Mouse (Mus musculus): Measurements from ENCODE around the gene Zfp366. TPM values are rescaled to one million over a fixed set of nuclear protein-coding genes. Genes with fewer than 3 reads are reported as not detected.

Gene Zfp366
- total RNA-seq, 2 experiments from 2014 or later = 3.5 to 4.3 TPM

DNA sequence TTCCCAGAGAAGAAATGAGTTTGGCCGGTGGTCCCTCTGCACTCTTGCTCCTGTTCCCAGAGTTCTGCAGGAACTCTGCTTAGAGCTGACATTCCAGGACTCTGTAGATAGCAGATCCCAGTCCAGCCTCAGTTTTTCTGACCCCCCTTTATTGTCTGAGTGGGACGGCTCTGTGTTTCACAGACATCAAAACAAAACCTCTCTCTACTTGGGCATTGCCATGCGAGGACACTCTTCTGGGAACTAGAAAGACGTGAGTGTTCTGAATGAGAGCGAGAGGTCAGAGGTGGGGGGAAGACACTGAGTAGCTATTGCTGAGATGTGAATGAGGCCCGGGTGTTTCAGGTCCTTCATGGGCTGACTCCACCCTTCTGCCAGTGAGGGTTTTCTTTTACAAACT, 55.1 kb downstream of the Zfp366 start:
- intact Hi-C loops (cut with DNase I) = no loop called here

GRCm38 (mm10) chr13:99241984-99242383, 57.4 kb downstream of the Zfp366 start:
- no peak for DNase-seq (ENCODE audit: low spot score in 2 of 2)
- intact Hi-C loops (cut with DNase I) = no loop called here

More for the DNA sequence above, 55.1 kb downstream of the Zfp366 start:
- no peak for DNase-seq (ENCODE audit: low spot score in 2 of 2)

DNA sequence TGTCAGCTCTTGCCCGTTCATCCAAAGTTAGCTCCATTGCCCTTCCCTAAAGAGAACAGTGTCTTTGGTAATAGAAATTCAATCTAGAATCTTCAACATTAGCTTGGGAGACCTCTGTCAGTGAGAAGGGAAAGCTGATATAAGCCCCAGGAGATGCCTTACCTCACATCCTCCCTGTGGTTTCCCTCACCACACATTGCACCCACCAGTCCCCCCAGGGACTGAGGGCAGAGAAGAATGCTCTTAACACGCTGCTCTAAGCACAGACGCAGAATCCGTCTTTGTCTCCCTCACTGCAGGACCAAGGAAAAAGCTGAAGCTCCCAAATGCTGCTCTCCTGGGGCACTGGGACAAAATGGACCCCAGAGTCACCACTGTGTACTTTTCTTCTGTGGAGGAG, 58.3 kb downstream of the Zfp366 start:
- no peak for DNase-seq (ENCODE audit: low spot score in 2 of 2)
- intact Hi-C loops (cut with DNase I) = no loop called here

GRCm38 (mm10) chr13:99243831-99244230, 59.2 kb downstream of the Zfp366 start:
- intact Hi-C loops (cut with DNase I) = no loop called here
- no peak for DNase-seq (ENCODE audit: low spot score in 2 of 2)

- no peak for DNase-seq (ENCODE audit: low spot score in 2 of 2)
- intact Hi-C loops (cut with DNase I) = no loop called here
Measured at GRCm38 (mm10) chr13:99244471-99244870, 59.8 kb downstream of the Zfp366 start.

DNA sequence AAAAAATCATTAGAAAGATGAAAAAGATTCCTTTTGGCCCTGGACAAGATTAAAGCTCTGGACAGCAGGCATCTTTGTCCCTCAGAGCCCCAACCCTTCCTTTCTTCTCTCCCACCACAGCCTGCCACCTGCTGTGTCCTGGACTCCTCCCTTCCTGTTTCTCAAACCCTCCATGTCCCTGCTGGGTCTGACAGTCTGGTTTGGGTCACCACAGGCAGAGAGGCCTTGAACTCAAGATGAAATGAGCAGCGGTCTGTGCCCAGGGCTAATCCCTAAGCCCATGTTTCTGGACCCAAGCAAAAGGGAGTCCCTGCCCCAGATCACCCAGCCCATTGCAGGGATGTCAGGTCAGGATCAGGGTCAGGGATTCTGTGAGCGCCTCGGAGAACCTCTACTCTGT, 60.3 kb downstream of the Zfp366 start:
- intact Hi-C loops (cut with DNase I) = no loop called here
- DNase-seq (ENCODE audit: low spot score in 2 of 2) = no peak

DNA sequence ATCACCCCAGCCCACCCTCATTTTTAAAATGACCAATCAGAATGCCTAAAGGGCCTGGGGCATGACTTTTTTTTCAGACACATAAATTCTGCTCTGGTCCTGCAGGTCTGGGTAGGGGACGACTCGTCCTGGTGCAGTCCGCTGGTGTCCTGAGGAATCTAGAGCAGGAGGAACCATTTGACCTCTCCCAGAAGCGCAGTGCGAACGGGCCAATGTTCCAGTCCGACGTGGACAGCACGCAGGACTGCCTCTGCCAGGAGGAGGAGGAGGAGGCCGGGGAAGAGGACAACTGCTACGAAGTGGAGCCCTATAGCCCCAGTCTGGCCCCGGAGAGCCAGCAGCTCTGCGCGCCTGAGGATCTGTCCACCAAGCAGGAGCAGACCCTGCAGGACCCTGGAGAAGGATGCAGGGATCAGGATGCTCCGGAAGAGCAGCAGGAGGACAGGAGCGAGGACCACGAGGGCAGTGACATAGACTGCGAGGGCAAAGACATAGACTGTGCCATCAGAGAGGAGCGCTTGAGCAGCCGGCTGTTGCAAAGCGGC, 61.4 kb downstream of the Zfp366 start:
- intact Hi-C loops (cut with DNase I) = no loop called here
- DNase-seq (ENCODE audit: low spot score in 2 of 2) = no peak

- no peak for DNase-seq (ENCODE audit: low spot score in 2 of 2)
- intact Hi-C loops (cut with DNase I) = no loop called here
Measured at GRCm38 (mm10) chr13:99250806-99251205, 66.2 kb downstream of the Zfp366 start.

DNA sequence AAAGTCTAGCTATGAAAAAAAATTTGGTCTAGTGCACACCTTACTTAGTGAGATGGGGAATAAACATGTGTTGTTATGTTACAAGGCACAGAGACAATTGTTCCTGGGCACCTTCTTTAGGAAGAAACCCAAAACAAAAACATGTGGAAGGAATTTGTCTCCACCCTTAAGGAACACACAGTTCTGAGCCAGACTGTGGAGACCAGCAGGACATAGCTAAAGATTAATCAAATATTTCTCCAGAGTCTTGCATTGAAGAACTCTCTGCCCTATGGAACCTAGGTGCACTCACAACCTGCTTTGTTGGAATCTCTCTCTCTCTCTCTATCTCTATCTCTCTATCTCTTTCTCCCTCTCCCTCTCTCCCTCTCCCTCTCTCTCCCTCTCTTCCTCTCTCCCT, 69.6 kb downstream of the Zfp366 start:
- intact Hi-C loops (cut with DNase I) = no loop called here
- DNase-seq (ENCODE audit: low spot score in 2 of 2) = no peak

DNA sequence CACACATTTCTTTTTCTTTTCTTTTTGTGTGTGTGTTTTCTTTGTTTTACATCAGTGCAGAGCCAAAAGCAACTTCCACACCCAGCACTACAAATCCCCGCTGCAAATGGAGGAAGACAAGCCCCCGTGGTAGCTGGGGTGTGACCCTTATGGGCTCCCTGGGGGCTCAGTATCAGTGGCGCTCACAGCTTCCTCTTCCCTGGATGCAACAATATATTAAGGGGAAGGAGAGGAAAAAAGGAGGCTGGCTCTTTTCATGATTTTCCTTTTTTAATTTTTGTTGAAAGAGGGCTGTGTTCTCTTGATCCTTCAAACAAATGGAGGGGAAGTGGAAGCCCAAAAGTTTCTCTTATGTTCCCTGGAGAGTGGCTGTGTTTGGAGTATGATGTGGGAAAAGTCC, 70.2 kb downstream of the Zfp366 start:
- DNase-seq (ENCODE audit: low spot score in 2 of 2) = no peak
- intact Hi-C loops (cut with DNase I) = no loop called here

DNA sequence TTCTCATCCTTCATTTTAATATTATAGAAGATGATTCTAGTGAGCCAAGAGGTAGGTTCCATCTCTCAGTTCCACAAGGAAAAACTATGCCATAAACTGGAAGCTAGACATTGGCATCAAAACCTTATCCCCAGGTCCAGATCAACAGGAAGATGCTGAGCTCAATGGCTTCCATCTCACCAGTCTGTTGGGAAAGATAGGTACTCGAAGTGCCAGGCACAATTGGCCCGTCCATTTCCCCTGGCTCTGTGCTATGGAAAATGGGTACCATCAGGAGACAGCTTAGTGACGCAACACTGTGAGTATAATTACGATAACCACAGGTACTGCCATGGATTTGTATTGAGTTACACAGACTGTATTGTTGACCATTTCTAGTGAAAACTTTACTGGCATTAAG, 72.3 kb downstream of the Zfp366 start:
- intact Hi-C loops (cut with DNase I) = no loop called here

DNA sequence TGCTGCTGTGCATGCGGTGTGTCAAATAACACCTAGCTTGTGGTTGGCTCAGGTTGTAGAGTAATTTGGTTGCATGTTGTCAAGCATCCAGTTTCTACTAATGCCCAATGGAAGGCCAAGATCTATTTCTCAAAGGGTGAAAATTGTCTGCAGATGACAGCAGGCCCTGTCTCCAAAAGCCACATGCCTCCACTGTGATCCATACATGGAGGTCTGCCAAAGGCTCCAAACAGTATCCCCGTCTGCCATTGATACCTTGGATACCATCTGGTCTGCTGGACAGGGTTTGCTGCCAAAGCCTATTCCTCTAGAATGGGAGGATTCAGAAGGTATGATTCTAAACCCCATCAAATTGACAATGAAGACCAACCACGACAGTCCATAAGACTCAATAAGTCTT, 74.1 kb downstream of the Zfp366 start:
- intact Hi-C loops (cut with DNase I) = no loop called here
- DNase-seq (ENCODE audit: low spot score in 2 of 2) = no peak

More for the DNA sequence above, 72.3 kb downstream of the Zfp366 start:
- no peak for DNase-seq (ENCODE audit: low spot score in 2 of 2)

- peak in 1 of 2 experiments; percentile 24 for DNase-seq (ENCODE audit: low spot score in 2 of 2)
- intact Hi-C loops (cut with DNase I) = no loop called here
Measured at GRCm38 (mm10) chr13:99259502-99260174, 75.0 kb downstream of the Zfp366 start.

DNA sequence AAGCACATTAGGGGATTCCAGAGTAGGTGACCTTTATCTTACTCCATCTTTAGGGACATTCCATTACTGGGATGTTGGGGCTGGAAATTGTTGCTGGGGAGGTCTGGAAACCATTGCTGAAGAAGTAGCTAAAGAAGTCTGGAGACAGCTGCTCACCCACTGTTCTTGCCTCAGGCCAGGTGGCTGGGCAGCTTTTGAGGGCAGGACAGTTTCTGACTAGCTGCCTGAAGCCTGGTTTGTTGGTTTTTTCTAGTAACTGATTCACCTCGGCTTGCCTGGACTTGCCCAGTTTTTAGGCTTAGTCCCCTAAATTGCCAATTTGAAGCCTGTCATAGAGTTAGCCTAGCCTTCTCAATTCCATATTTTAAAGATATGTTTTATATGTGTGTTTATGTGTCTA, 77.8 kb downstream of the Zfp366 start:
- DNase-seq (ENCODE audit: low spot score in 2 of 2) = no peak
- intact Hi-C loops (cut with DNase I) = no loop called here

DNA sequence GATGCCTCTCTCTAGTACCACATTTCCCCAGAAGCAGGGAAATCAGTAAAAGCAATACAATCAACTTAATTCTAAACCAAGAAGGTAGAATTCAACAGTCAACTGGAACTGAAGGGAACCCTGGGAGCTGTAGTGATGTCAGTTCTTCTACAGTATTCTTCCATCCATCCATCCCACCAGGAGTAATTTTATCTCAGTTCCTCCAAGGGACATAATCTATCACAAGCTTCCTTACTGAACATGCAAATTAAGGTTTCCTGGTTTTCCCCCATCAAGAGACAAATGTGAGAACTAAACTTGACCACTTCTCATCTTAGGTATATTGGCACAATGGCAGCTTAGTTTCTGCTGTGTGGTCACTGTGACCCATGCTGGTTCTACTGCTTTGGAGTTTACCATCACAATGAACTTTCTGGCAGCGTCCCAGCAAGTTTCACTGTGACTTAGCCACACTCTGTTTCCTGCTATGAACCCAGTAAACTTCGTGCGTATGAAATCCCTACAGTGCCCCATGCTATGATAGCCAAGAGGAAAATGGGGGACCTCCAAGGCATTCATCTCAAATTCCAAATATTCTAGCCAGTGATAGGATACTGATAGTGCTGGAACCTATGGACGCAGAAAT, 78.6 kb downstream of the Zfp366 start:
- intact Hi-C loops (cut with DNase I) = no loop called here
- DNase-seq (ENCODE audit: low spot score in 2 of 2) = no peak

GRCm38 (mm10) chr13:99264483-99264882, 79.9 kb downstream of the Zfp366 start:
- peak; percentile 6 to 76 for DNase-seq (ENCODE audit: low spot score in 2 of 2)
- intact Hi-C loops (cut with DNase I) = no loop called here

- DNase-seq (ENCODE audit: low spot score in 2 of 2) = no peak
- intact Hi-C loops (cut with DNase I) = no loop called here
Measured at GRCm38 (mm10) chr13:99272046-99272445, 87.4 kb downstream of the Zfp366 start.

- no peak for DNase-seq (ENCODE audit: low spot score in 2 of 2)
Measured at GRCm38 (mm10) chr13:99277521-99277920, 92.9 kb downstream of the Zfp366 start.

DNA sequence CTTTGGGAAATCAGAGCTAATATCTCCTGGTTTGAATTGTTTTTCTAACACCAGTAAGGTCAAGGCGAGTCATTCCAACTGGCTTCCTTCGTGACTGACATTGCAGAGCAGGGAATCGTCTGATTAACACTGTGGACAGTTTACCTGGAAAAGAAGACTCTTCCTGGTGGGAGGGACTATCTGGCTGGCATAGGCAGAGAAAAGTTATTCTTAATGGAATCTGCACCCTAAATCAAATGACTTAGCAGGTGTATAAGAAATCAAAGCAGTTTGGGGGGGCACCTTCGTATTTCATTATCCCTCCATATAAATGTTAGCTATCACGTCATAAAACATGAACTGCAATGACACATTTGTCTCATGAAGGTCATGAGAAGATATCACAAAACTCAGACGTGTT, 93.9 kb downstream of the Zfp366 start:
- intact Hi-C loops (cut with DNase I) = no loop called here
- no peak for DNase-seq (ENCODE audit: low spot score in 2 of 2)

More at GRCm38 (mm10) chr13:99277521-99277920, 92.9 kb downstream of the Zfp366 start:
- intact Hi-C loops (cut with DNase I) = no loop called here

DNA sequence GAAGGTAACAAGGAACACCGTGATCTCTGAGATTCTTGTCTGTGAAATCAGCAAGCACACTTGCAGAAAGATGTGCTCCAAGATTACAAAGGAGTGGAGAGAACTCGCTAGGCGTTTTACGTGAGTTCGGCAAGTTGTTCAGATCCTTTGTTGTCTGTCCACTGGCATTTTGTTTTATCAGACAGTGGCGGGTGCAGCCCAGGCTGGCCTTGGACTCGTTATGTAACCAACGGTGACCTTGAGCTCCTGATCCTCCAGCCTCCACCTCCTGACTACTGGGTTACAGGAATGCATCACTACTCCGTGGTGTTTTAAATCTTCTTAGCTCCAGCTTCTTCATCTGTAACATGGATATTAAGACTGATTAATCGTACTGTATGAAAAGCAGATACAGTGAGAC, 94.7 kb downstream of the Zfp366 start:
- intact Hi-C loops (cut with DNase I) = no loop called here
- no peak for DNase-seq (ENCODE audit: low spot score in 2 of 2)

- intact Hi-C loops (cut with DNase I) = no loop called here
Measured at GRCm38 (mm10) chr13:99282961-99283360, 98.3 kb downstream of the Zfp366 start.

More at GRCm38 (mm10) chr13:99282961-99283360, 98.3 kb downstream of the Zfp366 start:
- DNase-seq (ENCODE audit: low spot score in 2 of 2) = no peak

All from left cerebral cortex, postnatal 25 days (tissue).